Mouse (Mus musculus) spleen, adult 2 months (tissue): Measurements from ENCODE around the gene Rpl27a.

Source experiments
- CTCF ChIP-seq: fragments of 200-500 bp; IDR thresholded peaks from 2 replicates; pipeline ENCODE4 v1.5.1; 2011; ENCODE audit warnings: mild to moderate bottlenecking, inconsistent platforms; ENCODE audit not compliant: insufficient read depth, insufficient read length, insufficient replicate concordance; ENCODE audit errors: extremely low read depth
- POLR2A ChIP-seq: fragments of 200-500 bp; IDR thresholded peaks from 2 replicates; pipeline ENCODE4 v1.6.1; 2011; ENCODE audit warnings: low read depth, low read length, inconsistent platforms

- no peak for TF ChIP-seq POLR2A
- no peak for TF ChIP-seq CTCF
These were observed 7.1 kb upstream of the Rpl27a start for GRCm38 (mm10) chr7:109511838-109512237.
